ENCODE assay signal across 21 mouse cellular contexts in the genomic region with DNA sequence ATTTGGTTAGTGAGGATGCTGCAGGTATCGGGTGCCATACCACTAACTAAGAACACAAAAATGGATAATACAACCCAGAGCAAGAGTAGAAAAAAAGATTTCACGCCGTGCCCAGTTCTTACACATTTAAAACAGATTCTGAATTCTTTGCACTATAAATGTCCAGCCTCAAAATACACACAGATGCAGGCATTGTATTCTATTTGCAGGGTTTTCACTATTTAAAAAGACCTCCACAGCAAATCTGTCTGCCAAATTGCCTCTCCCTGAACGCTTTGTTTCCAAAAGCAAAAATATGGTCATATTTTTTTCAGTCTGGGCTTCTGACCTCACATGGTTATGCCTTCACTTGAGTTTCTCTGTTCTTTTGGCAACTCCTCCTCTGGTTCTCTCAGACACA. TPM values are rescaled to one million over a fixed set of nuclear protein-coding genes. Genes with fewer than 3 reads are reported as not detected.
"Had no signal": no experiment of that assay in that cellular context is flagged by ENCODE, and none has a peak within 500 bp of the region (broad histone marks: within the 10 kb centered on the region; RNA-seq: fewer than 3 reads in every experiment).

No protein-coding gene starts in this region.

- H3K4me1 ChIP-seq: megakaryocyte, embryonic 14.5 days; midbrain, embryonic 13.5 days; midbrain, embryonic 15.5 days; neural tube, embryonic 12.5 days had no signal

- H3K4me3 ChIP-seq: megakaryocyte, embryonic 14.5 days; midbrain, embryonic 13.5 days; midbrain, embryonic 15.5 days; neural tube, embryonic 12.5 days had no signal

- H3K27me3 ChIP-seq: megakaryocyte, embryonic 14.5 days; midbrain, embryonic 13.5 days; midbrain, embryonic 15.5 days; neural tube, embryonic 12.5 days had no signal

- H3K36me3 ChIP-seq: midbrain, embryonic 13.5 days; midbrain, embryonic 15.5 days; neural tube, embryonic 12.5 days had no signal

- ATAC-seq: midbrain, embryonic 13.5 days; midbrain, embryonic 15.5 days had no signal

- H3K9me3 ChIP-seq: midbrain, embryonic 13.5 days; midbrain, embryonic 15.5 days; neural tube, embryonic 12.5 days had no signal

- H3K4me2 ChIP-seq: lung, embryonic 14.5 days; midbrain, embryonic 11.5 days; midbrain, embryonic 13.5 days; midbrain, embryonic 15.5 days; neural tube, embryonic 12.5 days had no signal

- DNase-seq: lung, adult 18-20 months; lung, embryonic 14.5 days; lung, postnatal 10 days; lung, postnatal 4 days; retina, postnatal 1 day; right cerebral cortex, adult 18-20 months; right cerebral cortex, postnatal 4 days; spleen, adult 18-20 months; thymus, adult 18-20 months; thymus, postnatal 14 days; thymus, postnatal 36 days had no signal

- H3K27ac ChIP-seq: midbrain, embryonic 13.5 days; midbrain, embryonic 15.5 days; neural tube, embryonic 12.5 days had no signal

- H3K9ac ChIP-seq: lung, embryonic 14.5 days; midbrain, embryonic 13.5 days; midbrain, embryonic 15.5 days; neural tube, embryonic 12.5 days had no signal

RNA-seq across cellular contexts. Expression of a gene that starts 10.3 kb away (rescaled TPM):
- total RNA-seq: monocyte, adult 5-6 weeks; neutrophil, adult 5-6 weeks had no signal
- polyA plus RNA-seq: lung, embryonic 14.5 days; small intestine, adult 2 months; stomach, embryonic 14.5 days; stomach, embryonic 16.5 days had no signal
